In genomic region chr4:76448678-76449465, GRCm38 (mm10) we compare ENCODE assay signal across 8 mouse cellular contexts.
DNase-seq lines count a peak whose midpoint lies in the region; ATAC-seq and TF ChIP-seq lines count a peak whose summit lies in the region.

No protein-coding gene starts in this region.

- H3K79me2 ChIP-seq in liver, adult 2 months (ENCODE audit: control insufficient read depth, insufficient read depth, low read length) = peaks cover 3% of the 10 kb centered on the region; the same call in 1 of the 2 replicates
- peaks cover 23% of the 10 kb centered on the region for H3K79me2 ChIP-seq in myocyte (ENCODE audit: control insufficient read depth, insufficient read depth)

- peak overlapping the region; percentile 19 for H3ac ChIP-seq in myocyte (ENCODE audit: control insufficient read depth, insufficient read length)

- no peak for TF ChIP-seq POLR2A in liver, adult 2 months (IDR thresholded peaks at IDR 0.05; ENCODE audit: extremely low read depth, insufficient read depth, low read length)
- no peak for TF ChIP-seq POLR2A in myocyte (IDR thresholded peaks at IDR 0.05; ENCODE audit: insufficient read length, low read depth)

- H3K9ac ChIP-seq in liver, adult 2 months (ENCODE audit: low read depth, low read length) = peak overlapping the region; percentile 97
- peak overlapping the region; percentile 95 for H3K9ac ChIP-seq in embryonic facial prominence, embryonic 12.5 days
- peak overlapping the region; percentile 85 for H3K9ac ChIP-seq in intestine, embryonic 15.5 days

- H3K36me3 ChIP-seq in liver, adult 2 months (ENCODE audit: control insufficient read depth, insufficient read depth, low read length) = no peaks in the 10 kb centered on the region
- H3K36me3 ChIP-seq in embryonic facial prominence, embryonic 12.5 days = no peaks in the 10 kb centered on the region
- H3K36me3 ChIP-seq in intestine, embryonic 15.5 days = no peaks in the 10 kb centered on the region
- no peaks in the 10 kb centered on the region for H3K36me3 ChIP-seq in myocyte (ENCODE audit: control insufficient read depth, insufficient read depth)

- peak overlapping the region; percentile 86 for H3K27ac ChIP-seq in liver, adult 2 months (replicated peaks; ENCODE audit: insufficient read depth, low read depth, low read length)
- H3K27ac ChIP-seq in embryonic facial prominence, embryonic 12.5 days = peak overlapping the region; percentile 97
- peak overlapping the region; percentile 91 for H3K27ac ChIP-seq in intestine, embryonic 15.5 days

- peak; percentile 63 for DNase-seq in liver, adult 2 months (ENCODE audit: extremely low read depth, low read depth, low spot score)
- no peak for DNase-seq in liver
- DNase-seq in layer of hippocampus, postnatal 25 days (ENCODE audit: extremely low spot score in 1 of 2, low spot score in 1 of 2) = no peak
- DNase-seq in urinary bladder, adult 2 months (ENCODE audit: low spot score) = no peak
- DNase-seq in layer of hippocampus, adult 9-10 months (ENCODE audit: low spot score) = no peak

- no peaks in the 10 kb centered on the region for H3K27me3 ChIP-seq in liver, adult 2 months (ENCODE audit: control insufficient read depth, insufficient read depth, low read length)
- no peaks in the 10 kb centered on the region for H3K27me3 ChIP-seq in embryonic facial prominence, embryonic 12.5 days
- H3K27me3 ChIP-seq in intestine, embryonic 15.5 days (replicated peaks) = no peaks in the 10 kb centered on the region
- H3K27me3 ChIP-seq in myocyte (ENCODE audit: control insufficient read depth, insufficient read depth, insufficient read length) = no peaks in the 10 kb centered on the region

- no peak for ATAC-seq in embryonic facial prominence, embryonic 12.5 days (ENCODE audit: insufficient number of reproducible peaks, insufficient read depth, low FRiP score, low TSS enrichment)
- peak; percentile 18; the same call in 1 of the 2 replicates for ATAC-seq in intestine, embryonic 15.5 days

- no peaks in the 10 kb centered on the region for H3K9me3 ChIP-seq in embryonic facial prominence, embryonic 12.5 days
- no peaks in the 10 kb centered on the region for H3K9me3 ChIP-seq in intestine, embryonic 15.5 days

- WGBS in liver, adult 2 months = 2% methylated on average over 24 of the region's 24 CpGs
- under 1% methylated on average over 24 of the region's 24 CpGs for WGBS in embryonic facial prominence, embryonic 12.5 days
- WGBS in intestine, embryonic 15.5 days = 1% methylated on average over 24 of the region's 24 CpGs

- peak overlapping the region; percentile 59 for H3K4me2 ChIP-seq in embryonic facial prominence, embryonic 12.5 days (replicated peaks)
- peak overlapping the region; percentile 90 for H3K4me2 ChIP-seq in intestine, embryonic 15.5 days (replicated peaks)
- H3K4me2 ChIP-seq in myocyte (ENCODE audit: low read depth) = peak overlapping the region; percentile 65

- peaks cover 4% of the 10 kb centered on the region; the same call in 1 of the 2 replicates for H3K4me1 ChIP-seq in liver, adult 2 months (ENCODE audit: control insufficient read depth, insufficient read depth, low read length)
- H3K4me1 ChIP-seq in embryonic facial prominence, embryonic 12.5 days = no peaks in the 10 kb centered on the region
- H3K4me1 ChIP-seq in intestine, embryonic 15.5 days (replicated peaks) = no peaks in the 10 kb centered on the region

- peak overlapping the region; percentile 97 for H3K4me3 ChIP-seq in liver, adult 2 months (ENCODE audit: insufficient read depth, low read depth, low read length)
- H3K4me3 ChIP-seq in embryonic facial prominence, embryonic 12.5 days = peak overlapping the region; percentile 84
- peak overlapping the region; percentile 71 for H3K4me3 ChIP-seq in intestine, embryonic 15.5 days (replicated peaks)
- peak overlapping the region; percentile 36 for H3K4me3 ChIP-seq in myocyte

- TF ChIP-seq CTCF in liver, adult 2 months (IDR thresholded peaks at IDR 0.05; ENCODE audit: low read depth, low read length) = no peak

TF ChIP-seq in myocyte, 11 proteins besides CTCF, POLR2A, EP300 and RAD21:
- TF ChIP-seq MAX (IDR thresholded peaks at IDR 0.05; ENCODE audit: low read depth) (no peak), TCF12 (IDR thresholded peaks at IDR 0.05; ENCODE audit: insufficient read depth, poor library complexity, severe bottlenecking) (no peak), CEBPB (IDR thresholded peaks at IDR 0.05; ENCODE audit: insufficient read depth, poor library complexity, severe bottlenecking) (no peak), SRF (IDR thresholded peaks at IDR 0.05; ENCODE audit: control insufficient read depth, insufficient read length, low read depth) (no peak), TCF3 (IDR thresholded peaks at IDR 0.05; ENCODE audit: insufficient read length, low read depth) (no peak)
TF ChIP-seq in myocyte: peak in this region for 0.

Comparison
In these comparisons a context has a peak if more than half of its experiments do, and no peak if none do; other contexts are left out.
1. H3K4me3 ChIP-seq: peak in every context shown above with its lines; median percentile 97 in liver, adult 2 months; 84 in embryonic facial prominence, embryonic 12.5 days; 71 in intestine, embryonic 15.5 days; 36 in myocyte.